Mouse (Mus musculus) cortical plate, adult 2 months (tissue): ENCODE measurements around the gene Filip1l.

Experiments used
- CTCF ChIP-seq: fragments of 200-500 bp; IDR thresholded peaks from 2 replicates; pipeline ENCODE4 v1.5.1; 2011; ENCODE audit warnings: mild to moderate bottlenecking, control low read depth, low read length; ENCODE audit not compliant: insufficient read depth; ENCODE audit errors: extremely low read depth
- POLR2A ChIP-seq: fragments of 200-500 bp; IDR thresholded peaks from 2 replicates; pipeline ENCODE4 v1.6.1; 2011; ENCODE audit warnings: mild to moderate bottlenecking, low read length, control low read depth; ENCODE audit not compliant: insufficient read depth; ENCODE audit errors: extremely low read depth

GRCm38 (mm10) chr16:57420773-57421556 is 68.1 kb downstream of the Filip1l start:
- TF ChIP-seq CTCF = no peak
- no peak for TF ChIP-seq POLR2A
